Mouse (Mus musculus): ENCODE results near the gene Dio2.

Dio2 gene

GRCm38 (mm10) chr12:90738388-90739223, at the start of gene Dio2:
Dio2 (minus strand) TSS chr12:90738438.
- peak; percentile 41 for DNase-seq (ENCODE audit: low spot score)

- DNase-seq (ENCODE audit: low spot score), result no peak
These were observed 43.2 kb upstream of the Dio2 start for GRCm38 (mm10) chr12:90781438-90781837.

GRCm38 (mm10) chr12:90744752-90745151, 6.5 kb upstream of the Dio2 start:
- no peak for DNase-seq (ENCODE audit: low spot score)

GRCm38 (mm10) chr12:90743633-90744032, 5.4 kb upstream of the Dio2 start:
- DNase-seq (ENCODE audit: low spot score), result no peak

- DNase-seq (ENCODE audit: low spot score), result peak; percentile 83
These were observed 2.2 kb upstream of the Dio2 start for GRCm38 (mm10) chr12:90740468-90740867.

- no peak for DNase-seq (ENCODE audit: low spot score)
These were observed 306 bp downstream of the Dio2 start for GRCm38 (mm10) chr12:90737932-90738331.

GRCm38 (mm10) chr12:90735447-90735846, 2.8 kb downstream of the Dio2 start:
- DNase-seq (ENCODE audit: low spot score), result no peak

GRCm38 (mm10) chr12:90734503-90734902, 3.7 kb downstream of the Dio2 start:
- no peak for DNase-seq (ENCODE audit: low spot score)

GRCm38 (mm10) chr12:90733721-90734120, 4.5 kb downstream of the Dio2 start:
- no peak for DNase-seq (ENCODE audit: low spot score)

- peak; percentile 84 for DNase-seq (ENCODE audit: low spot score)
These were observed 8.6 kb downstream of the Dio2 start for GRCm38 (mm10) chr12:90729648-90730047.

- DNase-seq (ENCODE audit: low spot score), result no peak
These were observed 13.1 kb downstream of the Dio2 start for GRCm38 (mm10) chr12:90725107-90725506.

GRCm38 (mm10) chr12:90724644-90725043, 13.6 kb downstream of the Dio2 start:
- no peak for DNase-seq (ENCODE audit: low spot score)

GRCm38 (mm10) chr12:90694135-90694534, 44.1 kb downstream of the Dio2 start:
- no peak for DNase-seq (ENCODE audit: low spot score)
